Mouse (Mus musculus) liver, adult 2 months (tissue): ENCODE results near the gene Tmem184a.

Experiments
- CTCF ChIP-seq: fragments of 200-500 bp; IDR thresholded peaks from 2 replicates; pipeline ENCODE4 v1.5.1; 2011; ENCODE audit warnings: low read depth, low read length, control low read depth
- POLR2A ChIP-seq: fragments of 200-500 bp; IDR thresholded peaks from 2 replicates; pipeline ENCODE4 v1.6.1; 2011; ENCODE audit warnings: low read length, control low read depth; ENCODE audit not compliant: insufficient read depth; ENCODE audit errors: extremely low read depth

DNA sequence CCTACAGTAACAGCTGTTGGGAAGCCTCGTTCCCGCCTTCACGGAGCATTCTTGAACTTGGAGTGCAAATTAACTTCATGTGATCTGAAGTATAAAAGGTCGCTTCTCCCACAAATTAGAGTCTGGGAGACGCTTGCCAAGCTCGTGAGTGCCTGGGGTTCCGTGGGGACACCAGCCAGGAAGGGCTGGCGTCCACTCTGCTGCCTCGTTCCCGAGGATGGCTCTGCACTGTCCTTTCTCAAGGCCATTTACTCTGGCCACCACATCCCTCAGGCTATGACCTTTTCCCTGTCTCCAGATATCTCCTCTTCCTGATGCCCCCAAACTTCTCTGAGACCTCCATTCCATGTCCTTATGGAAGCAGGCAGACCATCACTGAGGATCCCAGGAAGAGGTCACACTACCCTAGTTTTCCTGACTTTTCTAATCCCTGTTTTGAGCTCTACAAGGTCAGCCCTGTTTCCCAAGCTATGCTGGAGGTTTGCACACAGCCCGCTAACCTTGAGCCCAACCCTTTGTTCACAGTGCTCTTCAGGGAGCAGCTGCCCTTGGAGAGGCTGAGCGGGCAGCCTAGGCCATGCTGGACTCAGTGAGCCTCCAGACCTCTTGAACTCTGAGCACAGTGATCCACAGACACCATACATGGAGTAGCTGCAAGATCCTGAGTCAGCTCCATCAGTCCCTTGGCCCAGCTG lies 30.1 kb upstream of the Tmem184a start:
- TF ChIP-seq CTCF, result no peak
- TF ChIP-seq POLR2A, result no peak
